Mouse (Mus musculus) erythroblast, embryonic 14.5 days (primary cell): ENCODE data around the gene Acvr1.

ENCODE experiments used
- GATA1 ChIP-seq: IDR thresholded peaks from 2 replicates; pipeline ENCODE4 v1.6.1; 2012; ENCODE audit warnings: low read length, inconsistent platforms, mixed read lengths
- TAL1 ChIP-seq: IDR thresholded peaks from 3 replicates; pipeline ENCODE4 v1.6.1; 2012; ENCODE audit warnings: low read length, inconsistent platforms, mixed read lengths

- no peak for TF ChIP-seq GATA1
- no peak for TF ChIP-seq TAL1
Measured at GRCm38 (mm10) chr2:58530521-58530920, 36.4 kb downstream of the Acvr1 start.
